Mouse (Mus musculus): ENCODE data around the gene Timm44.

Timm44 gene

GRCm38 (mm10) chr8:4275275-4276110 lies at the start of gene Timm44:
Timm44 (minus strand) TSS chr8:4275913.
- peak; percentile 96 to 98 for DNase-seq

- peak; percentile 97 to 98 for DNase-seq
These were observed 49.5 kb upstream of the Timm44 start, which contains the start of the genes Ccl25 and Elavl1 for GRCm38 (mm10) chr8:4324983-4325750. Ccl25 (plus strand) TSS chr8:4325210. Elavl1 (minus strand) TSS chr8:4325413.

GRCm38 (mm10) chr8:4324525-4324924 lies 48.8 kb upstream of the Timm44 start:
- no peak for DNase-seq

DNA sequence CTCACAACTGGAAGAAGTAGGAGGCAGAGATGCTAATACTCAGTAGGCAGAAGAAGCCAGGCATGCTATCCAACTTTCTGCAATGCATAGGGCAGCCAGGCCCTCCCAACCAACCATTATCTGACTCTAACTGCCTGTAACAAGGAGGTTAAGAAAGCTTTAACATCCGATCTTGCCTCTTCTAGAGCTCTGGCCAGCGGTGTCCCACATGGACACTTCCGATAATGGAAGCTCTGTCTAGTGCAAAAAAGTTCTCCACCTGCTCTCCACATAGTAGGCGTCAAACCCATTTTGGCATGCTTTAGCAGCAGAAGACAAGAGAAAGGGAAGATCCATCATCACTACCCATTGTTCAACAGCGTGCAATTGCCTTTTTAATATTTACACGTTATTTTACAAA lies 48.2 kb upstream of the Timm44 start:
- no peak for DNase-seq

GRCm38 (mm10) chr8:4322470-4322869 lies 46.8 kb upstream of the Timm44 start:
- peak; percentile 76 to 80 for DNase-seq

- no peak for DNase-seq
These were observed 45.3 kb upstream of the Timm44 start for GRCm38 (mm10) chr8:4321031-4321430.

DNA sequence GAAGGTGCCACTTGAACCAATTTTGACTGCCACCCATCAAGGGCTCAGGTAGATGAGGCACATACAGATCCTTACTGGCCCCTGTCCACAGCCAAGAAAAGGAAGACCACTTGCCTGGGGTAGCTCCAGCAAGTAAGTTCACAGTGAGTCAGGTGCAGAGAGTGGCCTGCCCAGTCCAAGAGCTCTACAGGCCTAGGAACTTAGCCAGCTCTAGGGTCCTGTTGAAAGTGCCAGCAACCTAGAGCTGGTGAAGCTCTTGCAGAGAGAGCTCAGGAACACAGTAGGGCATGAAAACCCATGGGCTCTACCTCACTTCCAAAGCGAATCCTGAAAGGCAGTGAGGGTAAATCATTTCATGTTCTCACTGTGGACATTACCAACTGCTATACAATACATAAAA lies 44.7 kb upstream of the Timm44 start:
- no peak for DNase-seq

- no peak for DNase-seq
These were observed 43.8 kb upstream of the Timm44 start for GRCm38 (mm10) chr8:4319573-4319872.

DNA sequence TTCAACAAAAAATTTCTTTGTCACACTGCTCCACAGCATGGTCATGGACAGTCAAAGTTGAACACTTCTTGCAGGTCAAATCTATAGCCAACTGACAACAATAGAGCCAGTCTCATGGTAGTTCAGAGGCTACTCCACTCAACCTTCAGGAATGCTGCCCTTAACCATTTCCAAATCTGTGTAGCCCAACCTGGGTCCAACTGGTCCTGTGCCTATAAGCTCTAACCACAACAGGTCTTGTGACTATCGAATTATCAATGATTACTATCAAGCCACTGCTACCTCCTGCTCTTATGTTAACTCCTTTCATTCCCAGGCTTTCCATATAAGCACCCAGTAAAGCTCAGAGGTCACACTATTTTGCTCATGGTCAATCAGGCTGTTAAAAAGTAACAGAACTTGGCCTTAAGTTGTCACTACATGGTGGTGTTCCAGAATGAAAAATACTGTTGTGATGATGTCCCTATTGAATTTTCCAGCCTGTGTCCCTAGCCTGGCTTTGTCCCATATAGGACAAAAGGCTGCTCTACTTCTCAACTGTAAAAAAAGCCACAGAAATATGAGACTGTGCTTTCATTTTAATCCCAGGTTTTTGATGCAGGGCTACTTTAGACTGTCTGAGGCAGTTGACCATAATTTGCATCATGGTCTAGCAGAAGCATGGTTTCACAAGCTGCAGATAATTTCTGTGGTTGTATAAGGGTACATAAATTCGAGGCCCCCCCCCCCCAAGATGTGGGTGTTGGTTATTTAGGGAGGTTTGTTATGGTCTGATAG lies 43.3 kb upstream of the Timm44 start:
- DNase-seq: no peak

DNA sequence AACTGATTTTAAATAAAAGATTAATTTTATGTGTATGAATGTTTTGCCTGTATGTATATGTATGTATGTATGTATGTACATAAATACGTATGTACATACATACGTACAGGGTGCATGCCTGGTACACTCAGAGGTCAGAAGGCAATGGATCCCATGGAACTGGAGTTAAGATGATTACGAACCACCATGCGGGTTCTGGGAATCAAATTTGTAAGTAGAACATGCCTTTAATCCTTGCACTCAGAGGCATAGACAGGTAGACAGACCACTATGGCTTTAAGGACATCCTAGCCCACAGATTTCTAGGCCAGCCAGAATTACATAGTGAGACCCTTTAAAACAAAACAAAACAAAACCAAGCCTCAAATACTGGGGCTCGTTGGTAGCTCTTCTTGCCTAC lies 42.4 kb upstream of the Timm44 start:
- DNase-seq: no peak

DNA sequence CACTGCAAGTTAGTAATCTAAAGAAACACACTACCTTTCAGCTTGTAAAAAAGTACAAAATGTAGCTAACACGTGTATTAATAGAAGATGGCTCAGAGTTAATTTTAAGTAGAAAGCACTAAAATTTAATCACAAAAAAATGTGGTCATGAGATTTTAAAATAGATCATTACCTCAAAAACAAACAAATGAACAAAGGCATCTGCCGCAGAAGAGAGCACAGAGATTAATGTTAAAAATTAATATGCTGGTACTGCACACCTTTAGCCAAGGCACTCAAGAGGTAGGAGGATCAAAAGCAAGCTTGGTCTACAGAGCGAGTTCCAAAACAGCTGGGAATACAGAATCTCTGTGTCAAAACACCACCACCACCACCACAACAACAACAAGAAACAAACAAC lies 39.1 kb upstream of the Timm44 start:
- no peak for DNase-seq

GRCm38 (mm10) chr8:4313254-4314124 lies 37.8 kb upstream of the Timm44 start:
- no peak for DNase-seq

GRCm38 (mm10) chr8:4312104-4312503 lies 36.4 kb upstream of the Timm44 start:
- DNase-seq: no peak

DNA sequence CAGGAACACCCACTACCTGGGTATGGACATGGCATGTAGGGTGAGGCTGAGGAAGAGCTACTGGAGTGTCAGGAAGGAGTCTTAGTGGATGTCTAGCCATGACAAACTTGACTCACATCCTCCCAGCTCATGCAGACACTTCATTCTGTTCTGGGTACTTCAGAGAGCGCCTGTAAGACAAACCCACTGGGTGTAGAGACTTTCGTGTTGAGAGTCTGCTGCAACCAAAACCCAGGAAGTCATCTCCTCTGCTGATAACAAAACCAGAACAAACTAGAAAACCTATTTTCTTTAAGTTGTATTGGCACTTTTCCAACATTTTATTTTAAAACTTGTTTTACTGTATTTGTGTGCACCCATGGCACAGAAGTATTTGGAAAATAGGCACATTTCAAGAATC lies 30.1 kb upstream of the Timm44 start:
- DNase-seq: no peak

- DNase-seq: no peak
These were observed 28.4 kb upstream of the Timm44 start for GRCm38 (mm10) chr8:4304124-4304547.

- no peak for DNase-seq
These were observed 22.1 kb upstream of the Timm44 start for GRCm38 (mm10) chr8:4297822-4298221.

DNA sequence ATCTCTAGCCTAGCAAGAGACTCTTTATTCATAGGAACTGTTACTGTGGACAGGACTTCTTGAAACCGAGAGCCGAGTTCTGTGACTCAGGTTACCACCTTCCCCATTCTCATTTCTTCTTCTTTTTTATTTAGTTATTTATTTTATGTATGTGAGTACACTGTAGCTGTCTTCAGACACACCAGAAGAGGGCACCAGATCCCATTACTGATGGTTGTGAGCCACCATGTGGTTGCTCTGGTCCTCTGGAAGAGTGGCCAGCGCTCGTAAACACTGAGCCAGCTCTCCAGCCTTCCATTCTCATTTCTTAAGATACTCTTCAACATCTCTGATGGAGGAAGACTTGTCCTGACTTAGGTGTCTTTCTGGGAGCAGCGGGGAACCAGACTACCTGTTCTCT lies 17.0 kb upstream of the Timm44 start:
- no peak for DNase-seq

DNA sequence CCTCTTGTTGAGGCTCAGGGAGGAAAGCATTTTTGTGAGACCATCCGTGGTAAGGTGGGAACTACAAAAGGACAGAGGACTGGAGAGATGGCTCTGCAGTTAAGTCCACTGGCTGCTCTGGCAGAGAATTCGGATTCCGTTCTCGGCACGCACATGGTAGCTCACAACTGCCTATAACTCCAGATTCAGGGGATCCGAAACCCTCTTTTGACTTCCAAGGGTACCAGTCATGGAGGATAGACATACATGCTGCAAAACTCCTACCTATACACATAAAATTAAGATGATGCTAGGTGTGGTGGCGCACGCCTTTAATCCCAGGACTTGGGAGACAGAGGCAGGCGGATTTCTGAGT lies 375 bp upstream of the Timm44 start:
- DNase-seq: no peak

DNA sequence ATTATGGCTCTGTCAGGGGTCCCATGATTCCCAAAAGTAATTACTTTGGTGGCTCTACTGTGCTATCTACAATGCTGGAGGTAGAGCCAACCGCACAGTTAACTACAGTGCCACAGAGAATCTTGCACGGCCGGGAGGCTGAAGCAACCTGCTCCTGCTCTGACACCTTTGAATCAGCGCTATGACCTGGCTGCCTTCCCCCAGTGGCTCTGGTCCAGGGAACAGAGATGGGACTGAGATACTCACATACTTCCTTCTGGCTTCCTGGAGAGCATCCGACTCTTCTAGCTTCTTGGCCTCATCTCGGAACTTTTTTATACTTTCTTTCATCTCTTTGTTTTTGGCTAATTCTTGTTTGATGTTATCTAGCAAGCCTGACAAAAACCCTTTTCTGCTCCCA lies 6.1 kb downstream of the Timm44 start:
- no peak for DNase-seq

GRCm38 (mm10) chr8:4267627-4268026 lies 8.1 kb downstream of the Timm44 start:
- no peak for DNase-seq

DNA sequence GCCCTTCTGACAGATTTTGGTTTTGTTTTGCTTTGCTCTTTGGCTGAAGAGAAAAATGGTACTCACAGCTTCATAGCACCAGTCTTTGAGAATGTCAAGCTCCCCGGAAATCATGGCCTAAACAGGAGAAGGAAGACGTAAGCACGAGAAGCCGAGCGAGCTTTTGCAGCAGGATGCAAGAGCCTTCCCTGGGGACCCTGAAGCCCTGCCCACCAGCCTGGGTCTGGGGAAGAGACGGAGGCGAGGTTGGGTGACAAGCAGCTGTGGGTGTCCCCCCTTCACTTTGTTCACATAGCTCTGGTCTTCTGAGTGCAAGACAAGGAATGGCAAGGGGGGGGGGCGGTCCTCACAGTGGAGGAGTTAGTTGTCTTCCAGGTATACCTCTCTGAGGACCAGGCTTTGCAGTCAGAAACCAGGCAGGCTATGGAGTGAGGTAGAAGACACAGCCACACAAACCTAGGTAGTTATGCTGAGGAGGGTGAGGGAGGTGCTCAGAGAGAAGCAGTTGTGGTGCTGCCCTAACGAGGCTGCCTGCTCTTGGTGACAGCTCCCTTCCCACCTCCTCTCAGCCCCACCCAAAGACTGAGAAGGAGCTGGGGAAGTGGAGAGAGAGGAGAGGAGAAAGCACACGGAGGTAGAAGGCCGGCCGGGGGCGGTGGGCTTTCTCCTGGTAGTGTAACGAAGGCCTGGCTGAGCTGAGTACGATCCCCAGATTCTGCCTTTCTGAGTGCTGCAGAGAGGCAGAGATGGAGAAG lies 10.4 kb downstream of the Timm44 start:
- DNase-seq: no peak

Data from cerebellum, postnatal 36 days (tissue).